Mouse (Mus musculus) olfactory bulb, adult 2 months (tissue): ENCODE data around the gene Rac1.

Experiments
- CTCF ChIP-seq: fragments of 200-500 bp; IDR thresholded peaks from 2 replicates; pipeline ENCODE4 v1.5.1; 2012; ENCODE audit warnings: low read depth, mild to moderate bottlenecking, low read length, moderate library complexity; ENCODE audit not compliant: insufficient read depth
- POLR2A ChIP-seq: fragments of 200-500 bp; IDR thresholded peaks from 2 replicates; pipeline ENCODE4 v1.6.1; 2012; ENCODE audit warnings: mild to moderate bottlenecking, low read depth, low read length, moderate library complexity; ENCODE audit not compliant: insufficient read depth

DNA sequence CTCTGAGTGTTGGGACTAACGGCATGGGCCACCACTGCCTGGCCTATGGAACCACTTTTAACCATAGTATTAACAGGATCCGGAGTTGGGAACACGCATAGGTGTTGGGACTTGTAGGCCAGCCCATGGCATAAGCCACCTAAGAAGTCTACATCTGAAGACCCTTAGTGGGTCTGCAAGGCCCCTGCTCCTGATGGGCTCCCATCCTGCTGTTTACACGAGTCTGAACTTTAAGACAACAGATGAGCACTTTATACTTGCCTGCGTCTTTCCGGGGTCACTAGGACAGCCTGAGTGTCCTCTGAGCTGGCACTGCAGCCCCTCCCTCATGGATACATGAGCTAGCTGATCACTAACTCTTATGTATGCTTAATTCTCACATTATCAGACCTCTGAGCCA, 24.1 kb downstream of the Rac1 start:
- TF ChIP-seq CTCF = no peak
- no peak for TF ChIP-seq POLR2A
